Mouse (Mus musculus): ENCODE measurements around the gene Col25a1.

Gene Col25a1

DNA sequence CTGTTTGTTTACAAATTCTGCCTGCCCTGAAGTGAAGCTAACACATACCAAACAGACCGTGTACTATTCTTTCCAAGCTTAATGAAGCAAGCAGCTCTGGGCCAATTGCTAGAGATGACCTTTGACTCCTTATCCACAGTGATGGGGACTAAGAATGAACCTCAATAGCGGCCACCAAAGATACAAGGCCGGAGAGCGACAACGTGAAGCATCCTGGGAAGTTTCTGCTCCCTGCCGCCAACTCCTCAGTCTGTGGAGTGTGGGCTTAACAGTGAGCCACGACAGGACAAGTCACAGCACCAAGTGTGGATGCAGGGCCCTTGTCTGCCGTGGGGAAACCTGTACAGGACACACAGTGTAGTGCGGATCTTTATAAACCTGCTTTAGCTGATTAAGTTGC lies 247.3 kb downstream of the Col25a1 start:
- no peak for DNase-seq (ENCODE audit: low spot score)

DNA sequence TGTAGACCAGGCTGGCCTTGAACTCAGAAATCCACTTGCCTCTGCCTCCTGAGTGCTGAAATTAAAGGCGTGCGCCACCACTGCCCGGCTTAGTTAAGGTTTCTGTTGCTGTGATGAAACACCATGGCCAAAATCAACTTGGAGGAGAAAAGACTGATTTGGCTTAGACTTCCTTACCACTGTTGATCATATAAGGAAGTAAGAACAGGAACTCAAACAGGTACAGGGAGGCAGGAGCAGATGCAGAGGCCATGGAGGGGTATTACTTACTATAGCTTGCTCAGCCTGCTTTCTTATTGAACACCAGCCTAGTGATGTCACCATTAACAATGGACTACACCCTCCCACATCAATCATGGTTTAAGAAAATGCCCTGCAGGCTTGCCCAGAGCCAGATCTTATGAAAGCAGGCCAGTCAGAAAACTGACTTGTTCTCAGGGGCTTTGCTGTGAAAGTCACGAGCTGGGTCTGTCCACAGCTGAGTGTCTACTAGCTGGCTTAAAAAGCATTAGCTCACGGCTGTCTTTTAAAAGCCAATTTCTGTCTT lies 249.1 kb downstream of the Col25a1 start:
- no peak for DNase-seq (ENCODE audit: low spot score)

DNA sequence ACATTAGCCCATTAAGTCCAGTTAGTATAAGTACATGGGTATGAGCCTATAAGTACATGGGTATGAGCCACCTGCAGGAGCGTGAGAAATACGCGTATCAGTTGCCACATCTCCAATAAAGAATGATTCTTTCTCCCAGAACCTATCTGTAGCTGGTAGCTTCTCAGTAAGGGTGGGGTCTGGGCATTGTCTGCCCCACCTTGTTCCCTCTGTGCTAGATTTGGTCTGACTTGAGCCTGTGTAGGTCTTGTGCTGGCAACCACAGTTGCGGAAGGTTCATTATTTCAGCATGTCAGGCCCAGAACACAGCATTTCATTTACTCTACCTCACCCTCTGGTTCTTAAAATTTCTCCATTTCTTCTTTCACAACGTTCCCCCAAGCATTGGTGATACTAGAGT lies 250.4 kb downstream of the Col25a1 start:
- DNase-seq (ENCODE audit: low spot score): no peak

DNA sequence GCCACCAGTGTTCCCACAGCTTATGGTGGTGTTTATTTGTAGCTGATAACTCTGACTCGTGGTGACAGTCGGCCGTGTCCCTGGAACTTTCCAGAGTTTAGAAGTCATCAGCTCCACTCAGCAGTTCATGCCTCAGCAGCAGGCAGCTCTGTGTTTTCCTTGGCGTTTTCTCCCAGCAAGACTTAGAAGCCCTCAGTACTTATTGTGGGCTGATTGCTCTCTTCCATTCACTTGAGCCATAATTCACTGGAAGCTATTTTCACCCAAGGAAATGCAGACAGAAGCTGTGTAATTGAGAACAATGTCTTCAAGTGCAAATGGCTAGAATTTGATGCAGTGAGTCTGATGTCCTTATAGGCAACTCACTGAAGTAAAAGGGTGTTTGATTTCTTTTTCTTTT lies 254.6 kb downstream of the Col25a1 start:
- no peak for DNase-seq (ENCODE audit: low spot score)

DNA sequence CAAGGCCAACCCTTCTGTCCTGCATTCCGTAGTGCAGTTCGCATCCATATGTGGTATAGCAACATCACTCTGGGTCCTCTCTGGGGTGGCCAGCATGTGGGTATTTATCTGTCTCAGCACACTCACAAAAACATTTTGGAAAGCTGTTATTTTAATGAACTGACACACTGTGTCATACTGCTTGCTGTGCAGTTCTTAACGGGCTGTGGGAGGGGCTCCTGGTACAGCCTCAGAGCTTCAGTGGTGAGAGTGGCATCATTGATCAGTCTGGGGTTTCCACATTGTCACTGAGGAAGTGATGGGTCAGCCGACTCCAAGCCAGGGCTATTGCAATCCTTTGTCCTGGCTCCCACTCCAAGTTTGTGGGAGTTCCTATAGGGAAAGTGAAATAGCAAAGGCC lies 255.9 kb downstream of the Col25a1 start:
- DNase-seq (ENCODE audit: low spot score): no peak

DNA sequence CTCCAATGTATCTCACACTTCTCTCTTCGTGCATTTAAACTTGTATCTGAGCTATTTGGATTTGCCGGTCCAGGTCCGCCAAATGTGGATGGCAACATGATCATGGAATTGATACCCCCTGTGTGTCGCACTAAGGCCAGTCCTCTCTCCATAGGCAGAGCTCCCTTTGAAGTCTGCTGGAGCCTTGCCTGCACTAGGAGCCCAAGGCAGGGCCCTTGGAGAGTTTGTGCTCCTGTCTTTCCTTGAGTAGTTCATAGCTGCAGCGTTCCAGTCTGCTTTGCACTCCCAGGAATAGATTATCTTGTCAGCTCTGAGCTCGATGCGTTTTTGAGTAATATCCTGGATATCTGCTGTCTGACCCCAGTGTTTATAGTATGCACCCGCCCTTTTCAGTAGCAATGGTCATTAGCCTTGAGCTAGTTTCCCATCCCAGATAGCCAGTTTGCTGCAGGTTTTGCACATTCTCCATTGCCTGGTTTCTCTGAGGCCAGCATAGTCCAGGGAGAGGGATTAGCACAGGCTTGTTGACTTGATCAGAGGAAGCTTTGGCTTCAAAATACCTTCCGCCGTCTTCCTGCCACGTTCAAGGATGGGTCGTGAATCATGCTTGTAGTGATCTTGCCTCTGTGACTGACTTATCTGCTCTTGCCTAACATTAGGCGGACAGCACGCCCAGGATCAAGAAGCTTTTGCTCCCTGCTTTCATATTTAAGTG lies 258.1 kb downstream of the Col25a1 start:
- DNase-seq (ENCODE audit: low spot score): no peak

DNA sequence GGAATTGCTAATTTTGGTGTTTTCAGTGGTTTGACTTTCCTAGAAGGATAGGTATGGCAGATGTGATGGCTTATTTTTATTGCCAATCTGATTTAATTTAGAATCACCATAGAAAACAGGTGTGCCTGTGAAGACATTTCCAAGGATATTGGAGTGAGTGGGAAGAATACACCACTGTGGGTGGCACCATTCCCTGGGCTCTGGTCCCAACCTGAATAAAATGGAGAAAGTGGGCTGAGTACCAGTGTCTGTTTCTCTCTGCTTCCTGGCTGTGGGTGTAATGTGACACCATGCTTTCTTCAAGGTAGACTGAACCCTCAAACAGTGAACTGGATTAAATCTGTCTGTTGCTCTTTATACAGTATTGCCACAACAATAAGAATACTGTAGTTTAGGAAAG lies 265.3 kb downstream of the Col25a1 start:
- no peak for DNase-seq (ENCODE audit: low spot score)

DNA sequence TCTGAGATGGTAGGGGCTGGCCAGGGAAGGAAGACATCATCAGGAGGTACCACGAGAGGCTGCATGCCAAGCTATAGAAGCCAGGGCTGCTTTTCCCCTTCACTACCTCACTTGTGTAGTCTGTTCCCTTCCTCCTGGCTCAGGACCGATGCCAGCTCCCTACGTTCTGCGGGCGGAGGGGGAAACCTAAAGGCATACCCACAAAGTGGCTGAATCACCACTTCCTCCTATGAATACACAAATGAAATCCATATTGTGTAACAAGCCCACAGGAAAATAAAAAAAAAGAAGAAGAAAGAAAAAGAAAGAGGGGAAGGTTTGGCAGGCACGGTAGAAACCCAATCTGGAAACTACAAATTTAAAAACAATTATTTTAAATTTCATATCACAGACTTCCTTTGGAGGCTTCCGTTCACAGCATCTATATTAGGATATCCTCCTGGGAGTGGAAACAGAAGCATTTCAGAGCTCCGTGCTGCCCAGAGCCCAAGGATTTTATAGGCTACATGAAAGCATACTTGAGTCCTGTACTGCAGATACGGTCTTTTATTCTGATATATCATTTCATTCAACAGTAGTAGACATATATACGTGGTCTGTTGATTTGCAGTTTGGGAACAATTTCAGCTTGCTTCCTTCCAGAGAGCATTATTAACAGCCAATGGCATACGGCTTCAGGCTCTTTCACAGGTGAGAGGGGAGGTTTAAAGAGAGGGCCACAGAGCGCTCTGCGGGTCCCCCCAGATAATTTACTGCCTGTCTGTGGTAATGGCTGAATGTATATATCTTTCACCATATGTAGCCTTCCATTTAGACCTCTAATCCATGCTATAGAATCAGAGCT lies 269.6 kb downstream of the Col25a1 start:
- DNase-seq (ENCODE audit: low spot score): no peak

DNA sequence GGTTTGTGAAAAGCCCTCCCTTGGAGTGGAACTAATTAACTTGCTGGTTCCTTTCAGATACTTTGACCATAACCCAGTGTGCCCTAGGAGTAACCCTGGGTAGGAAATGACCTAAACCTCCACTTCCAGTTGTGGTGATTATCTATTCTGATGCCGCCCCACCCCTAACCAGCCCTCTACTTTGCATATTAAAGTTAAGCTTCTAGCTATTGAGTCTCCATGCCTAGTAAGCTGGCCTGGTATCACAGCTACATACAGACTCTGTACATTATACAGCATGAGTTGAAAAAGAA lies 270.2 kb downstream of the Col25a1 start:
- DNase-seq (ENCODE audit: low spot score): no peak

DNA sequence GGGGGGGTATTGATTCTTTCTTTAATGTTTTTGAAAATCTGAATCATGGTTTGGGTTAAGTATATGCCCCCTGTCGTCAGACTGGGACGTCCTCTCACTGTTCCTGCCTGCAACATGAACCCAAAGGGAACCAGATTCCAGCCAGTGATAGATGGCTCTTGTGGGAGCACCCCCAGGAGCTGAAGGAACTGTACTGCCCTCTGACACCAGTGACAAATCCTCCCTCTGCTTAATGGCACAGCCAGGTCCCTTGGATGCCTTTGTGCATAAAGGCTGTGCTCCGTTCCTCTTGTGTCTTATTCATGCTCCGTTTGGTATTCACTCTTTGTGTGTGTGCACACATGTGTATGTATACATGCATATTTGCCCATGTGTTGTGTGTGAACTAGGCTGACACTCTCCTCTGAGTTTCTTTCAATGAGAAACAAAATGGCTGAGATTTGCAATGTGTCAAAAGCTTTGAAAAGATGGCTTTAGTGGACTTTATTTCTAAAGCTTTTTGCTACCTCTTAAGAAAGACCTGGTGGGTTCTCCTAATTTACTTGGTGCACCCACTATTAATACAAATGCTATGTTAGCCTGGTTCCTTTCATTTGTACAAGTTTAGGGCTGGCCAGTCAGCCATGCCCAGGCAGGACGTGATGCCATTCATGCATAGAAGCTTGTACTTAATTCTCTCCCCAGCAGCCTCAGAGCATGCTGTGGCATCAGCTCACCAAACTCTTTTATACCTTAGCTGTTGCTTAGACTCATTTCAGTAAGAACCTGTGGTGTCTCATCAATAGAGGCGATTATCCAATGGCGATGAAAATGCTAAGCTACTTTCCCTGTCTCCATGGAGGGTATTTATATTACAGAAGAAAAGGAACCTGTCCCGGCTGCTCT lies 273.5 kb downstream of the Col25a1 start:
- no peak for DNase-seq (ENCODE audit: low spot score)

DNA sequence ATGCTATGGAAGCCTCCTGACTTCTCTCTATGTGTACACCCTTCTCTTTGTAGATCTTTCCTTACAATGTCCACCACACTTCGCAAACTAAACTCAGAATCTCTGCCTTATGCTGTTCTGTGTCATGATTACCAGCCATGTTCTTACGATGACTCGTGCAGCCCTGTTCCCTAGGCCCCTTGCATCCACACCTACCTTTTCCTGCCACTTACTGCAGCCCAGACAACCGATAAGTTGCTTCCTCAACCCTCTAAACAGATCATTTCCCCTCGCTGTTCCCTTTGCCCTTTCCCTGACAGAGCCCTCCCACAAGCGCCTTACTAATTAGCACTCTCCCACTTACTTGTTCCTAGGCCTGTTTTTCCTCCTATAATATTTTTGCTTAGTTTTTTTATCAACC lies 275.9 kb downstream of the Col25a1 start:
- DNase-seq (ENCODE audit: low spot score): no peak

DNA sequence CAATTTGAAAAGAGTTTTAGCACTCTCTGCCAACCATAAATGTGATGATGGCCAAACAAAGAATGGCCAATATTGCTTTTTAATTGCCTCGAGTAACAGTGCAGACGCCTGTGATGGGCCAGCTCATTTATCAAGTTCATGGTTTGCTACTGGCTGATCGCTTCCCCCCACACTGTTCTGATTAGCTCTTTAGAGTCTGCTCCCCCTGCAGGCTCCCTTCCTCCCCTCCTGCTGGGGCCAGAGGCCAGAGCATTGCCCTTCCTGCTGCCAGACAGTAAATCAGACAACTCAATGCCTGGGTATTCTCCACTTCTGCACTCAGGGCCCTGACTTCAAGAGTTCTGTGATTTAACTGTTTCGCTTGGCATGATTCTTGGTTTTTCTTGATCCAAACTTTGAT lies 281.9 kb downstream of the Col25a1 start:
- no peak for DNase-seq (ENCODE audit: low spot score)

DNA sequence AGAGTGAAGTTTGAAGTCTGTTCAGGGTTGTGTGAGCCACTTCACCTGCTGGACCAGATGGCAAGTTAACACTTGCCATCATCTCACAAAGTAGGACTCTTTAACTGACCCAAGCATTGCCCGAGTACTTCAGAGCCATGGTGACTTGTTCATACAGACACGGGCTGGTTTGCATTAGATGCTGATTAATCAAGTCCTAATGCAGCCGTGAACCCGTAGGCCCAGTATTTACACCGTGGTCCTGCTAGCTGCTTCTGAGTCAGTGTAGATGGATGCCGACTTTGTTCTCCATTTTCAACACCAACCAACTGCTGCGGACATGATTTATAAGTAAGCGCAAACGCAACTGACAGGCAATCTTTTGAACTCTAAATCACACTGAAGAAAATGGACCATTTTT lies 287.6 kb downstream of the Col25a1 start:
- DNase-seq (ENCODE audit: low spot score): no peak

DNA sequence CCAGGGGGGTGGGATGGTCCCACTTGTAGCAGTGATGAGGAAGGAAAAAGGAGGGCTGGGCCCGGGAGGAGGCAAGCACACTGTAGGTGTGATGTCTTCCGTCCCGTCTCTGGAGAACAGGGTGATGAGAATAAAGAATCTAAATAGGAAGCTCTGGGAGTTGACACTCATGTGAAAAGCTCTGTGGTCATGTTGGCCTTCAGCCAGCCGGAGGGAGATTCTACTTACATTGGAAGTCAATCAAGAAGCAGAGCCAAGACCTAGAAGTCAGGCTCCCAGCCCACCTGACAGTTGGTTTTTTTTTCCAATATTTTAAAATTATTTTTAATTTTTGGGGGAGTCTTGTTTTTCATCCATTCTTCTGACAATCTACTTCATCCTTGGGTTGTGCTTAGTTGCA lies 297.5 kb downstream of the Col25a1 start:
- DNase-seq (ENCODE audit: low spot score): no peak

DNA sequence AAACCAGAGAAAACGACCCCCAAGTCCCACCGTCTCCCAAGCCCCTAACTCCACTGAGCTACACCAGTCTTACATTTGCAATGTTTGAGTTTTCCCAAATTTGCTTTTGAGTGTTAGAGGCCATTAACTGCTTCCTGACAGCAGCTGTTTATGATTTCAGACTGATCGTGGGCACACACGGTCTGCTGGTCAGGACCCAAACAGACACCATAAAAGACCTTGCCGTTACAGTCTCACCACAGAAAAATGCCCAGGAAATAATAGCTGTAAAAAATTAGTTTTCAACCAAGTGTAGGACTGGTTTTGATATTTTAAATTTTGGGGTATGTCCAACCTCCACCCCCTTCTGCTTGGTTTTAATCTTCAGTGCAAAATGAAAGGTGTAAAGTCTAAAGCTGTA lies 298.8 kb downstream of the Col25a1 start:
- no peak for DNase-seq (ENCODE audit: low spot score)

DNA sequence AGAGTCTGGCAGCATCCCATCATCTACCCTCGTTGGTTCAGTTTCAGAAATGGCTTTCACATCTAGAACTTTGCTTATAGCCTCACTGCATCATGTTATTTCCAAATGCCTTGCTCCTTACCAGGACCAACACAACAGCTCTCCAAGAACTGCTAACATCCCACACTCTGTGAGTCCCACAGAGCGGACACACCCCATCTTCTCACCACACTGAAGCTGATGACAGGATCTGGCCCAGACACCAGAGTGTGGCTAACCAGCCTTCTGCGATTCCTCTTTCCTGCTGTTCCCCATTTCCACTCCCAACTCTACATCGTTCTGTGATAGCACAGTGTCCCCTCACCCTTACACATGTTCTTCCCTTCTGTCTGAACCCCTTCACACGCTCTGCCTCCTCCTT lies 301.5 kb downstream of the Col25a1 start:
- DNase-seq (ENCODE audit: low spot score): no peak

DNA sequence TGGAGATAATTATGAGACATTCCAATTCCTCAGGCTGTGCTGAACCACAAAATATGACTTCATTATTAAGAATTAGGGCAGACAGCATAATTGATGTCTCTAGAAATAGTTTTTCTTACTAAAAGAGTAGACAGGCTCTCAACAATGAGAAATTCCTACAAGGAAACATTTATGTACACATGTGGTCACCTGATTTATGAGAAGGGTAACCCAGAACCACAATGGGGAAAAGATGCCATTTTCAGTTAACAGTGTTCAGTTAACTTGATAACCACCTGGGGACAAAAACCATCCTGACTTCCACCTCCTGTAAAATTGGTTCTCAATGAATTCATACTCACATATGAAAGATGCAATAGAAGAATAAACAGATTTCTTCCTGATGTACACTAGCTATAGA lies 305.7 kb downstream of the Col25a1 start:
- DNase-seq (ENCODE audit: low spot score): no peak

DNA sequence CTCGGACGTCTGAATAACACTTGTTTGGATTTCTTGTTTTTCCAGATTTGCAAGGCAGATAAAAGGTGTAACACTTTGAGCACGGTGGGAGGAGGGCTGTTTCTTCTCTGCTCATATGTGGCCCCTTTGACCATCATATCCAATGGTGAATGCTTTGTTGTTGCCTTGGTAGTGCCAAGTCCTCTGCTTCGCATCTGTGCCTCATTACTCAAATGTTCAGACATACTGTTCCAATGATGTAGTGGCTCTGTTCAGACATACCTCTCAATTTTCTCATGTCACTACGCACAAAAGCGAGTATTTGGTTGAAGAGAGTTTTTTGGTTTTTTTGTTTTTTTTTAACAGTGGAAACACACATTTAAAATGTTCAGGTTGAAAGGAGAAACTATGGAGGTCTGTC lies 308.5 kb downstream of the Col25a1 start:
- no peak for DNase-seq (ENCODE audit: low spot score)

DNA sequence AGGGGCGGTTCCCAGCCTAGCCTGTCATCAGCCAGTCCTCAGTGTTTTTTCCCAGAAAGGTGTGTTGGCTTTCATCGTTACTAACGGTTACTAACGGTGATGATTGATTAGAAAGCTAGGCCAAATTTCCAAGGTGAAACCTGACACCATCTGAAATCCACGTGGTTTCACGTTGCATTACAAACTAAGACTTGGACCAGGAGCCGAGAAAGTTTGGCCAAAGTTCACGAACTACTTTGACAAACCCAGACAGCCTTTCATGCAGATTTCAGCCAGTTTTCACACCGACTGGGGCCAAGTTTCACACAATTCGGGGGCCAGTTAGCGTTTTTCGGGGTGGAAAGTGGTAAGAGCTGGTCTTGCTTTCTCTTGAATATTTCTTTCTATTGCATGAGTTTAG lies 309.4 kb downstream of the Col25a1 start:
- DNase-seq (ENCODE audit: low spot score): no peak

DNA sequence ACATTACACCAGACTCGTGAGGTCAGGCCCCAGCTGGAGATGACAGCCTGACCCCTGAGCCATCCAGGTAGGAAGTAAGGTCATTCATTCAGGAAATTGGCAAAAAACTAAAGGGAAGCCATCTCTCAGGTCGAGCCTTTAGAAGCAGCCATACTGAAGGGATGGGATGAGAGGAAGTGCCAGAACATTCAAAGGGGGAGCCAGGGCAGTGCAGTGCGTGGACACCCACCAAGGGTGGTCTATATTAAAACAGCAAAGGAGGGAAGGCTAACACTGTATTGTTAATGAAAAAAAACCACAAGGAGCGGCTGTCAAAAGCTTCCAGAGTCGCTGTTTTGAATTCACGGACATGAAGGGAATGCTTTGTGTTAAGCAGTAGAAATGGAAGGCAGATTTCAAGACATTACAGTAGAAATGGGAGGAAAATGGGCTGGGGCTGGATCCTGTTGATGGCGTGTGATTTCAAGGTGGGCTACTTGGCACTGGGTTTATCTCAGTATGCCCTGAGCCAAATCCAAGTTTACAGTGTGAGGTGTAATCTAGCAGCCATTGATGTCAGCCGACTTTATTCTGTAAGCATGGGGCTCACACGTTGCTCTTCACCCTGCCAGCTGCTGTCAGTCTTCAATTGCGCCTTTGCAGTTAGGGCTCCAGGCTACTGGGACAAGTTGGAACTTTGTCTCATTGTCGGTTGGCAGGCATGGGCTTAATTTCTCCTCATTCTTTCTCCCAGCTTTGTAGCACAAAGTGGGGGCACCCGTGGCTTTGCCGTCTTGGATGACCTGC lies 312.7 kb downstream of the Col25a1 start:
- DNase-seq (ENCODE audit: low spot score): no peak

DNA sequence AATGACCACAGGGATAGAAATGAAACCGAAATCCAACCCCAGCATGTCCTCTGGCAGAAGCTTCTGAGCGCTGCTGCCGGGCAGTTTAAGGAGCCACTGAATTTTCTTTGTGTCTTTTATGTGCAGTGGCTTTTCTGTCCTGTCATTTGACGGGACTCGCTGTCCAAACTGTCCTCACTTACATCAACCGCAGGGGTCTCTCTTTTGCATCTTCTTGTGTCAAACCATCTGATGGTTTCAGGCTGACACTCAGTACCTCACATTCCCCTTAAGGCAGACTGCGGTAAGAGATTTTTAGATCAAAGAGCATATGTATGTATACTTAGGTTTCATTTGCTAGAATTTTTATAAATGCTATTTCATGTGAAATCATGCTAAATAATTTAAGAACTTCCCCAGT lies 318.6 kb downstream of the Col25a1 start:
- no peak for DNase-seq (ENCODE audit: low spot score)

DNA sequence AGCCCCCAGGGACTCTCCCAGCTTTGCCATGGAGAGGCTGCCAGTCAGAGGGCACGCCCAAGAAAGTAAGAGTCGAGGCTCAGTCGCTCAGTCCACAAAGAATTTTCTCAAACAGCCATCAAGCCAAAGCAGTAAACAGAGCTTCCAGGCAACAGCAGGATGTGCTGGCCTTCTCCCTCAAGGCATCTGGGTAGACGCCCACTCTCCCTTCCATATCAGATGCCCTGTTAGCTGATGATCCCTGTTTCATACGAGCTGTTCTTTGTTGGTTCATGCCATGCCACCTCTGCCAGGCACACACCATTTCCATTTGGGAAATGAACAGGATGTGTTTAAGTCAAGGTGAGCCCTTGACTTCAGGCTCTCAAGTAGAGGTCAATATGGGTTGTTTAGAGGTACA lies 334.1 kb downstream of the Col25a1 start:
- peak; percentile 7 for DNase-seq (ENCODE audit: low spot score)
